Mouse (Mus musculus) left cerebral cortex, adult 2 months (tissue): ENCODE results near the gene Pafah2. TPM values are rescaled to one million over a fixed set of nuclear protein-coding genes. Genes with fewer than 3 reads are reported as not detected.

Experiments
- DNase-seq, 2 experiments: peaks; one replicate each; pipeline ENCODE4 v3.0.0; 2021 to 2022; ENCODE audit warnings: low spot score in 2 of 2, mixed read lengths in 1 of 2; ENCODE audit errors: extremely low spot score in 1 of 2
- H3K27ac ChIP-seq: fragments of 200-600 bp; 2 replicates; pipeline ENCODE4 v1.8.1; 2022
- H3K4me3 ChIP-seq: fragments of 200-600 bp; 2 replicates; pipeline ENCODE4 v1.8.1; 2022
- CTCF ChIP-seq: fragments of 200-600 bp; IDR thresholded peaks from 2 replicates; pipeline ENCODE4 v1.8.1; 2022; ENCODE audit warnings: antibody characterized with exemption, mild to moderate bottlenecking, moderate library complexity
- intact Hi-C: fragments of 180-260 bp; cut with DNase I; formaldehyde crosslinking; loops from one replicate; pipeline ENCODE4 v1.15.1; 2025
- microRNA-seq, 2 experiments: library from miRNA; unstranded; fragments of <30 nt; microRNA quantifications; one replicate each; pipeline ENCODE4 v1.2.0; 2021
- total RNA-seq, 2 experiments: library from RNA; stranded (reverse); gene quantifications; 2 replicates each; pipeline ENCODE4 v1.2.3; 2021

Pafah2 gene
- total RNA-seq, 2 experiments from 2014 or later = 6.5 to 6.9 TPM

GRCm38 (mm10) chr4:134467435-134468214, 71.5 kb downstream of the Pafah2 start:
- TF ChIP-seq CTCF = no peak
- intact Hi-C loops = loop anchor here (1.0 kb wide), 1 partner anchor 71 kb away; the partner anchor contains the start of gene Pafah2
- H3K4me3 ChIP-seq = peak overlapping the region; percentile 69
- peak overlapping the region; percentile 90 for H3K27ac ChIP-seq
- DNase-seq = no peak

GRCm38 (mm10) chr4:134468215-134468575, 72.1 kb downstream of the Pafah2 start, which contains the start of gene Stmn1:
Stmn1 (plus strand) TSS chr4:134468320.
- intact Hi-C loops = loop anchor here (1.0 kb wide), 1 partner anchor 72 kb away; the partner anchor contains the start of gene Pafah2
- no peak for TF ChIP-seq CTCF

GRCm38 (mm10) chr4:134468578-134469266, 72.6 kb downstream of the Pafah2 start:
- TF ChIP-seq CTCF = no peak
- Histone ChIP-seq H3K4me3 (peak overlapping the region; percentile 69), H3K27ac (peak overlapping the region; percentile 83)
- intact Hi-C loops = loop anchor here (1.0 kb wide), 2 partner anchors 38 to 72 kb away; partner anchors contain the start of gene Pafah2
- DNase-seq = peak; percentile 93 to 95

More at GRCm38 (mm10) chr4:134468215-134468575, 72.1 kb downstream of the Pafah2 start, which contains the start of gene Stmn1:
- H3K4me3 ChIP-seq = peak within 1 kb of the TSS; percentile 69
- peak; percentile 93 to 96 for DNase-seq
- H3K27ac ChIP-seq = peak within 1 kb of the TSS; percentile 90

- intact Hi-C loops = loop anchor here (1.0 kb wide), 1 partner anchor 39 kb away; no protein-coding TSS in a partner anchor
- H3K27ac ChIP-seq = peak overlapping the region; percentile 76
- TF ChIP-seq CTCF = no peak
- no peak for DNase-seq
- peak overlapping the region; percentile 69 for H3K4me3 ChIP-seq
Observed at GRCm38 (mm10) chr4:134469341-134469796, 73.2 kb downstream of the Pafah2 start.

GRCm38 (mm10) chr4:134469985-134470384, 73.9 kb downstream of the Pafah2 start:
- intact Hi-C loops = loop anchor here (1.0 to 10.0 kb wide), 3 partner anchors 40 to 285 kb away; partner anchors contain the start of genes Cep85 and Pdik1l
- no peak for TF ChIP-seq CTCF
- Histone ChIP-seq H3K4me3 (peak overlapping the region; percentile 69), H3K27ac (peak overlapping the region; percentile 76)
- no peak for DNase-seq

GRCm38 (mm10) chr4:134471469-134471868, 75.3 kb downstream of the Pafah2 start:
- peak overlapping the region; percentile 69 for H3K4me3 ChIP-seq
- DNase-seq = no peak
- intact Hi-C loops = loop anchor here (5.0 to 10.0 kb wide), 2 partner anchors 184 to 287 kb away; partner anchors contain the start of genes Cep85 and Pdik1l
- peak; percentile 49 for TF ChIP-seq CTCF
- H3K27ac ChIP-seq = peak overlapping the region; percentile 76

GRCm38 (mm10) chr4:134473764-134474163, 77.6 kb downstream of the Pafah2 start:
- no peak for TF ChIP-seq CTCF
- intact Hi-C loops = loop anchor here (5.0 to 10.0 kb wide), 2 partner anchors 186 to 289 kb away; partner anchors contain the start of genes Cep85 and Pdik1l
- H3K4me3 ChIP-seq = no peak overlapping the region
- peak overlapping the region; percentile 87 for H3K27ac ChIP-seq
- no peak for DNase-seq

GRCm38 (mm10) chr4:134474240-134474639, 78.1 kb downstream of the Pafah2 start:
- H3K4me3 ChIP-seq = no peak overlapping the region
- intact Hi-C loops = loop anchor here (5.0 to 10.0 kb wide), 2 partner anchors 187 to 289 kb away; partner anchors contain the start of genes Cep85 and Pdik1l
- peak overlapping the region; percentile 87 for H3K27ac ChIP-seq
- TF ChIP-seq CTCF = no peak; the same call in 1 of the 2 replicates
- no peak for DNase-seq

- intact Hi-C loops = loop anchor here (10.0 kb wide), 1 partner anchor 292 kb away; the partner anchor contains the start of gene Cep85
- H3K27ac ChIP-seq = peak overlapping the region; percentile 78
- no peak overlapping the region for H3K4me3 ChIP-seq
- no peak for DNase-seq
- no peak for TF ChIP-seq CTCF
Observed at GRCm38 (mm10) chr4:134476899-134477298, 80.8 kb downstream of the Pafah2 start.

Small RNA genes within 50 kb of the gene (microRNA-seq; reads per million reads assigned to microRNA genes)
- gene Gm23634 = 0.97 to 1.9 reads per million in 2 experiments

Other genes with a start within 250 kb of the Pafah2 start
- 10 to 100 TPM; 14.9 to 16.5 TPM for gene Cep85, start 209.2 kb upstream of the Pafah2 start, total RNA-seq
- gene Gm7534, start 193.3 kb upstream of the Pafah2 start, total RNA-seq = not detected
- gene Catsper4, start 168.9 kb upstream of the Pafah2 start, total RNA-seq = not detected
- under 1 TPM; 0.32 to 0.58 TPM for gene Cnksr1, start 157.9 kb upstream of the Pafah2 start, total RNA-seq
- not detected for gene E130218I03Rik, start 152.7 kb upstream of the Pafah2 start, total RNA-seq
- gene Zfp593, start 150.7 kb upstream of the Pafah2 start, total RNA-seq = 10 to 100 TPM; 11.6 to 12.9 TPM
- not detected for gene Gm30191, start 149.4 kb upstream of the Pafah2 start, total RNA-seq
- gene Grrp1, start 142.2 kb upstream of the Pafah2 start, total RNA-seq = 1 to 10 TPM; 3.0 to 3.6 TPM
- gene Pdik1l, start 108.4 kb upstream of the Pafah2 start, total RNA-seq = 10 to 100 TPM; 17.5 to 20.4 TPM
- gene Trim63, start 81.2 kb upstream of the Pafah2 start, total RNA-seq = under 1 TPM; 0.21 to 0.25 TPM
- gene Slc30a2, start 53.1 kb upstream of the Pafah2 start, total RNA-seq = not detected
- gene Extl1, start 12.5 kb upstream of the Pafah2 start, total RNA-seq = 10 to 100 TPM; 46.7 to 48.9 TPM
- 1,000 to 10,000 TPM in 1 of 2 experiments, 100 to 1,000 TPM in 1; 990 to 1,034 TPM for gene Stmn1, start 72.0 kb downstream of the Pafah2 start, total RNA-seq
- 10 to 100 TPM; 69.3 to 77.9 TPM for gene Paqr7, start 100.4 kb downstream of the Pafah2 start, total RNA-seq
- gene Aunip, start 114.7 kb downstream of the Pafah2 start, total RNA-seq = under 1 TPM; 0.54 to 0.63 TPM
- 10 to 100 TPM; 60.6 to 66.1 TPM for gene Mtfr1l, start 139.1 kb downstream of the Pafah2 start, total RNA-seq
- 10 to 100 TPM; 22.2 to 23.2 TPM for gene Selenon, start 155.8 kb downstream of the Pafah2 start, total RNA-seq